Mouse (Mus musculus): ENCODE data around the gene Cdk17.

Gene Cdk17

DNA sequence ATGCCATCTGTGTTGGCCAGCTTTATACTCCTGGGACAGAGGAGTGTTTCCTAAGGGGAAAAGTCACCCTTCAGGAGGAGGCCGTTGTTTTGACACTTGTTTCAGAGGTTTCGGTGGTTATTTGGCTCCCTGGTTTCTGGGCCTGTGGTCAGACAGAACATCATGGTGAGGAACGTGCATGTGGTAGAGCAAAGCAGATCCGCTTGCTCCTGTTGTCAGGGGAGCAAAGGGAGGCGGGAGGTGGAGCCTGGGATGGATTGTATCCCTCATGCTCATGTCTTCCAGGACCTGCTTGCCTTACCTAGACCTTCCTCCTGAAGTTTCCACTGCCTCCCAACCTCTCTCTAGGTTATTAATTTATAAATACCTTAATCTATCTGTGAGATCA, 5.7 kb downstream of the Cdk17 start:
- peak; percentile 39 to 45 for DNase-seq (ENCODE audit: low read depth in 2 of 2, low spot score in 2 of 2)

DNA sequence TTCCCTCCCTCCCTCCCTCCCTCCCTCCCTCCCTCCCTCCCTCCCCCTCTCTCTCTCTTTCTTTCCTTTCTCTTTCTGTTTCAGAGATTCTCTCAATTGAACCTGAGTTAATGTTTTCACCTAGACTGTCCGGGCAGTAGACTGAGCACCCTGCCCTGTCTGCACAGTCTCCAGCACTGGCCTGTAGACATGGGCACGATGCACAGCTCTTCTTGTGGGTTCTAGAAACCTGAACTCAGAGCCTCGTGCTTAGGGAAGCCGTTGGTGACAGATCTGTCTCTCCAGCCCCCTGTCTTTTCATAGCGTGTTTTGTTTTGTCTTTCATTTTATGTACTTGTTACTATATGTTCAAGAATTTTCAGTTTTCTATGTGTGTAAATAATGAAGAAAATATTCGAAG, 6.6 kb downstream of the Cdk17 start:
- no peak for DNase-seq (ENCODE audit: low read depth in 2 of 2, low spot score in 2 of 2)

DNA sequence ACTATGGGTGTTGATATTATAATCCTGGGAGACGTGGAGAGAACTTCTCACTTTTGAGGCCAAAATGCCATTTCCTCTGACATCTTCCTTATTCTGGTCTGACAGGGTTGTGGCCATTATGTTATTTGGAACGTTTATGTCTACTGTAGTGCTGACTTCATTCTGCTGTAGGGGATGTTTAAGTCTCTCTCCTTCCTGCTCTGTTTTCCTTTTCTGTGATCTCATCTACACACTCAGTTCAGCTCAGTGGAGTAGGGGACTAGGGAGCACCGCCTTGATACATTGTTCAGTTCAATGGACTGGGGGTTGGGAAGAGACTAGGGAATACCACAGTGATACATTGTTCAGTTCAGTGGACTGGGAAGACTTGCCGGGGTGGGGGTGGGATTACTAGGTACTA, 7.4 kb downstream of the Cdk17 start:
- DNase-seq (ENCODE audit: low read depth in 2 of 2, low spot score in 2 of 2): no peak

DNA sequence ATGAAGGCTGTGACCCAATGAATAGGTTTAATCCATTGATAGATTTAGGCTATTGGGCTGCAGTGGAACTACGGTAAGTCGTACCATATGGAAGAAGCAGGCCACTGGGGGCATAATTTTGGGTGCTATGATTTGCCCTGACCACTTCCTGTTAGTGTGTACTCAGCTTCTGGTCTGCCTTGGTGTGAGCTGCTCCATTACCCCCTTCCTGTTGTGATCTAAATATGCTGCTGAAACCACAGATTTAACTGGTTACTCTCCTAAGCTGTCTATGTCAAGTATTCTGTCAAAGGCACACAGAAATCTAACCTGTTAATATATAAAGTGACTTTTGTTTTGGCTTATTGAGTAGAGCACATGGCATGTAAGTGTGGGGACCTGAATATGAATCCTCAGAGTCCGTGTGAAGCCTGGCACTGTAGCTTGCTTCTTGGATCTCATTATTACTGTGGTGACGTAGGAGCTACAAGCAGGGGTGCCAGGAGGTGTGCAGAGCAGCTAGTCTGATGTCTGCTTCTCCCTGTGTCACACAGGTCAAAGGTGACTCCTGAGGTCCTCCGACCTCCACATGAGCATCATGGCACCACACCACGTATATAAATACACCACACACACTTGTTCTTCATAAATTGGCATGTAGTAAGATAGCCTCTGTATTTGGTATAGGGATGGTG, 10.6 kb downstream of the Cdk17 start:
- peak; percentile 65 to 77 for DNase-seq (ENCODE audit: low read depth in 2 of 2, low spot score in 2 of 2)

DNA sequence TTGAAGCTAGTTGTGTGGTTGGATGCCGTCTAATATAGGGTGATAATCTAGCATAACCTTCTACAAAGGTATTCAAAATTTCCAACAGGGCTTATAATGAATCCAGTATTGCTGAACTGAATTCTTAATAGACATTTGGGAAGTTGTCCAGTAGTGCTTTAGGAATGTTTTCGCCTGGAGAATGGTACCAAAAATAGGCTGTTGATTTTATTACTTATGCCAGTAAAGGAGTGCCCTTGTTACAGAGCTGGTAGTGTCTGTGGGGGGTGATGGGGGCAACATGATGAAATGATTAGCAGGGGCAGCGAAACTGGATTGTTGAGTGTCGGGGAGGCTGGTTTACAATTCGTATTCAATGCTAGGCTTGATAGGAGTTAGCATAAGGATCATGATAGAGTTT, 16.8 kb downstream of the Cdk17 start:
- no peak for DNase-seq (ENCODE audit: low read depth in 2 of 2, low spot score in 2 of 2)

DNA sequence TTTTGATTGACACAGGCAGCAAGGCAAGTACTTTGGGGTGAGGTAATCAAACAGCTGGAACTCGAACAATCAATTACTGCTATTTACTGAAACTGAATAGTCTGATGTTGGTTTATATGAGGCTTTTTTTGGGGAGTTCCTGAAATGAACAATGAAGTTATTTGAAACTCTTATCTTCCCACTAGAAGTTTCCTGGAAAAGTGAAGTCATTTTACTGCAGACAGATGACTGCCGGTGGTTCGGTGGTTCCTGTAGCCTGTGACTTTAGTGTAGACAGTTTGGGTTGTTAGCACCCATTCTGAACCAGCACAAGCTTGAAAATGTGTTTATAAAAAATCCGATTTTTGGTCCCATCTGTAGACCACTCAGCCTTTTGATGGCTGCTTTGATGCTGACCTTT, 17.2 kb downstream of the Cdk17 start:
- no peak for DNase-seq (ENCODE audit: low read depth in 2 of 2, low spot score in 2 of 2)

DNA sequence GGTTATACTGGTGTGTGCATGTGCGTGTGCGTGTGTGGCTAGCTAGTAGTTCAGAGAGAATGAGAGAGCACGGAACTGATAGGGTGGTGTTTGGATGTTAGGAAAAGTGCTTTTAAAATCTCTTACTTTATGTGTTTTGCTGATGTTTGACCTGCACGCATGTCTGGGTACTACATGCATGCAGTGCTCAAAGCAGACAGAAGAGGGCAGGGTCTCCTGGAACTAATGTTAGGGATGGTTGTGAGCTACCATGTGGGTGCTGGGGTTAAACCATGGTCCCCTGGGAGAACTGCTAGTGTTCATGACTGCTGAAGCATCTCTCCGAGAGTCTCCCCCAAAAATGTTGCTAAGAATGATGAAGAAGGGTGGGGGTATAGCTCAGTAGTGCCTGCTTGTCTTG, 18.0 kb downstream of the Cdk17 start:
- no peak for DNase-seq (ENCODE audit: low read depth in 2 of 2, low spot score in 2 of 2)

DNA sequence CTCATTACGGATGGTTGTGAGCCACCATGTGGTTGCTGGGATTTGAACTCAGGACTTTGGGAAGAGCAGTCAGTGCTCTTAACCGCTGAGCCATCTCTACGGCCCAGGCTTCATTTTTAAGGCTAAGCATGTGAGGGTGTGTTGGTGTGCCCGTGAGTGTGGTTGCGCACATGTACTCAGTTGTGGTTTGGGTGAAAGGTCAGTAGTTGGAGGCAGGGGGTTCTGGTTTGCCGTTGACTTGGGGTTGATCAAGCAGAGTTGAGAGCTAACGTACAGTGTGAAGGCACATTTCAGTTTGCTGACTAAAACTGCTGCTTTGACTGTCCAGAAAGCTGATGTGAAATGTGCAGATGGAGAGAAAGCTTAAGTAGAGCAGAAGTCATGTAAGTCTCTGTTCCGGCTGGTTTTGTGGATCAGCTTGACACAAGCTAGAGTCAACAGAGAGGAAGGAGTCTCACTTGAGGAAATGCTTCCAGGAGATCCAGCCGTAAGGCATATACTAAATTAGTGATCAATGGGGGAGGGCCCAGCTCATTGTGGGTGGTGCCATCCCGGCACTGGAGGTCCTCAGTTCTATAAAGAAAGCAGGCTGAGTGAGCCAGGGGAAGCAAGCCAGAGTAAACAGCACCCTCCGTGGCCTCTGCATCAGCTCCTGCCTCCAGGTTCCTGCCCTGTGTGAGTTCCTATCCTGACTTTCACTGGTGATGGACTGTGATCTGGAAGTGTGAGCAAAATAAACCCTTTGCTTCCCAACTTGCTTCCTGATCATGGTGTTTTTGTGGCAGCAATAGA, 19.2 kb downstream of the Cdk17 start:
- no peak for DNase-seq (ENCODE audit: low read depth in 2 of 2, low spot score in 2 of 2)

DNA sequence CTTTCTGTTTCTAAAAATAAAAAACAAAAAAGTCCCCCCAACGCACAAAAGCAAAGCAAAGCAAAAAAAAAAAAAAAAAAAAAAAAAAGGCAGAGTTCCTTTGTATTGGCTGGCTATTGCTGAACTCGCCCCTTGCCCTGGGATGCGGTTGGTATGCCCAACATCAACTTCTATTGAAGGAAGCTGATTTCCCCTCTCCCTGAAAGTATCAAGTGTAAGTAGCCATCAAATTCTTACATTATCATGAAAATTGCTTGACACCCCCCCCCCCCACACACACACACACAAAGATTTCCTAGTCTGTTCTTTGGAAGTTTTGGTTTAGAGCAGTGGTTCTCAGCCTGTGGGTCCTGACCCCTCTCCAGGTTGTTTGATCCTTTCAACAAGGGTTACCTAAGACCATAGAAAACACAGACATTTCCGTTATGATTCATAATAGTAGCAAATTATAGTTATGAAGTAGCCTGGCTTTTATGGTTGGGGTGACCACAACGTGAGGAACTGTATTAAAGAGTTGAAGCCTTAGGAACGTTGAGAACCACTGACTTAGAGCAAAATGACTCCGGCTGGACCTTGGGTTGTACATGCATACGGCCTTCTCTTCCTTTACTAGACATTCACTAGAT, 23.8 kb downstream of the Cdk17 start:
- no peak for DNase-seq (ENCODE audit: low read depth in 2 of 2, low spot score in 2 of 2)

DNA sequence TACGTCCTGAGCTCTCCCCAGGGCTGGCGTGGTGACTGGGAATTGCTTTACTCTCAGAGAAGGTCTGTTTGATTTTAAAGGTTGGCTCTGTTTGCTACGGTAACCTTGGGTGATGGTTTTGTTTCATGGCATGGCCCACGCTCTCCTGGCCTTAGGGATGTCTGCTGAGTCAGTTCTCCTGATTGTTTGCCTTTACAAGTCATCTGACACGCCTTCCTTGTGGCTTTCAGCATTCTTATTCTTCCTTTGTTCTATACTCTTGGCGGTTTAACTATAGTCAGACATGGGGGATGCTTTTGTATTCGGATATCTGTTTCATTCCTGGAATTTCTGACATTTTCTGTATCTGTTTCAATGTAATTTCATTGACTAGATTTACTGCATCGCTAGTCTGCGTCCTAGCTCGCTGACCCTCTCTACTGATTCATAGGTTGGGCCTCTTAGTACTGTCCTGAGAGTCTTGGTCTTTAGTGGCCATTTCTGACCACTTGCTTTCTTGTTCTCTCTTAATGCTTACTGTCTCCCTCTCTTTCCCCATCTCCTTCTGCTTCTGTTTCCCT, 27.8 kb downstream of the Cdk17 start:
- no peak for DNase-seq (ENCODE audit: low read depth in 2 of 2, low spot score in 2 of 2)

DNA sequence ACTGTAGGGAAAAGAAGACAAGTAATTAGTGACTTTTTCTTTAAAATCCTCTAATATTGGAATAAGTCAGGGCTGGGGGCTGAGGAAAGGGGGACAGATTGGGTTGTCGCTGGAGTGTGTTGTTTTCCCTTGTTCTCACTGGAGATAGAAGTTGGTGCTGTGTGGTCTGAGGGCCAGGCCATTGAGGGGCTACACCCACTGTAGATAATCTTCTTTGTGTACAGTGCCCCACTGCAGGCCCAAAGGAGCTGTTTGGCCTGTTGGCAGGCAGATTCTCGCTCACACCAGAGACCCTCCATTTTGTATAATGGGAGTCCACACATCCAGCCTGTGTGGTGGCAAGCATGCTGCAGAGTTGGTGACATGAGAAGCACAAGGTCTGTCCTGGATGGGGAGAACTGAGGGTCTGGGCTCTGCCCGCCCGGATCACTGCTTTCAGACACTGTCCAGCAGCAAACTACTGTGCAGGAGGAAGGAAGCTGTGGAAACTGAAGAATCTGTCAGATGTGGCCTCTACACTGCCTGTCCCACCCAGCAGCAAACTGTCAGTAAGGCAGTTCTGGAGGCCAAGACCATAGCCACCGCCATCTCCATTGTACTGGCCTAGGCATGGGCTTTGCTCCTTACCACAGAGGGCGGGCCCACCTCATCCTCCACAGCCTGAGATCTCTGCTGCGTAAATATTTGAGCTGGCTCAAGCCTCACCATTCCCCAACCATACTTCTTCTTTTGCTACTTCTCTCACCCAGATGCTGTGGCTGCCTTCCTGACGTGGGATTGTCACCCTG, 30.0 kb downstream of the Cdk17 start:
- DNase-seq (ENCODE audit: low read depth in 2 of 2, low spot score in 2 of 2): no peak

DNA sequence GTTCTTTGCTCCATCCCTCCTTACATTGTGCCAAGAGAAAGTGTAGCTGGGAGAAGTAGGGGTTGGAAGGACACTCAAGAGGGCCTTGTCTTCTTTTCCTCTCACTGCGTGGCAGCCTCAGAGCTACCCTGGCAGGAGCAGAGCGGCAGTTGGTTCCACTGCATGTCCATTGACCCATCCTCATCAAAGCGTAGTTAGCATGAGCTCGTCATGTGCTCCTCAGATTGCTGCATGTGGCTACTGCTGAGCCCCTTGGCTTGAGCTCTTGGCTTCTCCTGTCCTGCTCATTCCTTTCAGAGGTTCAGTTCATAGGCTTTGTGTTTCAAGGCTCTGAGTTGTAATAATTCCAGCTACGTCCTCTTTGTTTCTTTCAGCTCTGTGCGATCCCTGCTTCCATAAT, 36.4 kb downstream of the Cdk17 start:
- no peak for DNase-seq (ENCODE audit: low read depth in 2 of 2, low spot score in 2 of 2)

DNA sequence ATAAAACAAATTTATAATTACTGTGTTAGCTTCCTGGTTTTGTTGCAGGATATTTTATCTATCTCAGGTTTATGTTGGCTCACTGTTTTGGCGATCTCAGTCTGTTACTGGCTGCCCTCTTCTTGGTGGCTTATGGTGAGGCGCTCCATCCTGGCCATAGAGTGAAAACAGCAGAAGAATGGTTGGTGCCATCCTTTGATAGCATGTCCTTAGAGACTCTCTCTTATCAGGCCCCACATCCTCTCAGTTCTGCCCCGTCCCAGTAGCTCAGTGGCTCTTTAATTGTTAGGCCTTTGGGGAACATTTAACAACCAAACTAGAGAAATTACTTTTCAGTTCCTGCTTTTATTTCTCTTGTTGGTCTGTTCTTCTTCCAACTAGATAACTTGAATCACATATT, 38.3 kb downstream of the Cdk17 start:
- DNase-seq (ENCODE audit: low read depth in 2 of 2, low spot score in 2 of 2): no peak

DNA sequence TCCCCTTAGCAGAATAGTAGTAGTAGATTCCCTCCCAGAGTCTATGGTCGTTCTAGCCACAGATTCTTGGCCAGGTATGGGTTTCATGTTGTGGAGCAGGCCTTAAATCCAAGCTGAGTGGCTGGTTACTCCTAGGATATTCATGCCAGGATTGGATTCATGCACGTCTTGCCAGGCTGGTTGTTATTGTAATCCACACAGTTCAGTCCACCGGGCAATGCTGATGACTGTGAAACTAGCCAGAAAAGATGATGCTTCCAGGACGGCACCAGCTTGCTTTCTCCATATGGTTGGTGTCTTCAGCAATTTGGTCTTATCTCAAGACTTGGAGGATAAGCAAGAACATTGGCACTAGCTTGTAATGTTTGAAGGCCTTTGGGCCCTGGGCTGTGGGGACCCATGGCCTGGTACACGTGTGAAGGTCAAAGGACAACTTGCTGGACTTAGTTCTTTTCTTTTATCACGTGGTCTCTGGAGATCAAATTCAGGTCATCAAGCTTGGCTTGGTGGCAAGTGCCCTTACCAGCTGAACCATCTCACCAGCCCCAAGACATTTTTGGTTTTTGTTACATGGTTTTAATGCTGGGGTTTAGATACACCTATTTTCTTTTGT, 41.3 kb downstream of the Cdk17 start:
- no peak for DNase-seq (ENCODE audit: low read depth in 2 of 2, low spot score in 2 of 2)

DNA sequence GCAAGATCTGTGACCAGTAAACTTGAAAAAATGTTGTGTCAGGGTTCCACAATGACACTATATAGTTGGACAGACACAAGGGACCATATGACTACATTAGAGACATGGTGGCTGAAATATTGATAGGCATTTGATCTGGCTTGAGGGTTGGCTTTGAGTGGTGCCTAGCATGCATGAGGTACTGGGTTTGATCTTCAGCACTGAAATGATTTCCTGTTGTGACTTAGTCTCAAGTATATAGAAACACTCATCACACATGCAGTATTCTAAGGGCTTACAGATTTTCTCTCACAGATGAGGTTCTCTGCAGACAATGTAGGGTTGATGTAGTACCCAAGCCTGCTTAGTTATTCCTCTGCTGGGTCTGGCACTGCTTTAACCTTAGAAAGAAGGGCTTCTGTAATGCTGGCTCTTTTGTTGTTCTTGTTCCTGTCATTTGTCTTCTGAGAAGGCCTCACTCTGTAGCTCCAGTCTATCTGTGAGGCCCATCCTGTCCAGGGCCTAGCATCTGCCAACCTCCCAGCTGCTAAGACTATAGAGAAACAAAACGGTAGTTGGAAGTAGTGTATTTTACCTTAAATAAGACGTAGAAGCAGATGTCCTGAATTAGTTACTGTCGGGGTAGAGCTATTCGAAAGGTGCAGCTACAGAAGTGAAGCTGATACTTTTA, 44.7 kb downstream of the Cdk17 start:
- no peak for DNase-seq (ENCODE audit: low read depth in 2 of 2, low spot score in 2 of 2)

DNA sequence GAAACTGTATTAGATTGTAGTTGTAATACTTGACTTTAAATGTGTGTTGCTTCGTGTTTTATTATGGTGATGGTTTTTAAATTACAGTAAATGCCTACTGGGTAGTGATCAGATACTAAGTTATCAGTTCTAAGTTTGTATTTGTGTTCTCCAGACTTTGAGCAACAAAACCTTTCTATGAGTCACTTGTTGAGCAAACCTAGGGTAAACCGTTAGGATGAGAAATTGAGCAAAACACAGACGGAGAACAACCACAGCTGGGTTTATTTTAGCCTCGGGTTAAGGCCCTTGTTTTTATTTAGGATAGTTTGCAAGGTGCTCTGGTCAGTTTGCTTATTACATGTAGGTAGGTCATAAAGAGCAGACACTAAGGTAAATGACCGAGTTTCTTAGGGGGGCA, 46.5 kb downstream of the Cdk17 start:
- no peak for DNase-seq (ENCODE audit: low read depth in 2 of 2, low spot score in 2 of 2)

DNA sequence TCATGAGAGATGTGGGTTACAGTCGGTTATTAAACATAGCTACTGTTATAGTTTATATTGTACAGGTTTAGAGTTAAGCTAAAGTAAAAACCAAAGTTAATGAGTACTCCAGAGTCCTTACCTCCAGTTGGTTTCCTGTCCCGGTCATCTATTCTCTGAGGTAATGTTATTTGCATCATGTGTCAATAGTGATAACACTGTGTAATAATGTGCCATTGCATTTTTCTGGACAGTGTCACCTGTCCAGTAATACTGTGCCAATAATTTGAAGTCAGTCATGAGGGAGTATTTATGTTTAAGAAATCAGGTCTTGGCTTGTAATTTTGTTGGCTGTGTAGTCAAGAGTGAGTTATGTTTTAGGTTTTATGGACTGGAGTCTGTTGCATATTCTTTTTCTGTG, 52.0 kb downstream of the Cdk17 start:
- DNase-seq (ENCODE audit: low read depth in 2 of 2, low spot score in 2 of 2): no peak

DNA sequence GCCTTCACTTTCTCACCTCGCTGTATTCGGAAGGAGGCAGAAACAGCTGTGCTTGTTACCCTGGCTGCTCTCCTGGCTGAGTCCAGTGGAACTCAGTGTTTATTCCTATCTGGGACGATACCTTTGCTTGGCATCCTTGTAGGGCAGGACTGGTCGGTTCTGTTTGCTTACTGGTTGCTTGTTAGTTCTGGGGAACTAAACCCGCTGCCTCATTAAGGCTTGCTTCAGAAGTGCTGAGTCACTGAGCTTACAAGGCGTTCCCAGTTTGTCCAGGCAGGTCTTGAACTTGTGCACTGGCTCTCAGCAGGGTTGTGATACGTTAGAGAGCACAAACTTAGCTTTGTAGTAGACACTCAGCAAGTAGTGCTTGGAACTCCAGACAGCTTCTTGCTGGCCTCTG, 52.7 kb downstream of the Cdk17 start:
- DNase-seq (ENCODE audit: low read depth in 2 of 2, low spot score in 2 of 2): no peak

DNA sequence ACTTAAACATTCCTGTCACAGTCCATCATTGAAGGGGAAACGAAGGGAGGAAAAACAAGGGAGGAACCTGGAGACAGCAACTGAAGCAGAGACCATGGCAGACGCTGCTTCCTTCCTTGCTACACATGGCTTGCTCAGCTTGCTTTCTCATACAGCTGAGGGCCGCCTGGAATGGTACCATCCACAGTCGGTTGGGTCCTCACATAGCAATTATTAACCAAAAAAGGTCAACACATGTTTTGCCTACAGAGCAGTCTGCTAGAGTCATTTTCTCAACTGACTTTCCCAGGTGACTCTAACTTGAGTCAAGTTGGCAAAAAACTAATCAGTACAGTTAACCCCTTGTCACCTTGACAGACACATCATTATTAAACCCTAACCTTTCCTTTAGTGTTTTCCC, 53.6 kb downstream of the Cdk17 start:
- DNase-seq (ENCODE audit: low read depth in 2 of 2, low spot score in 2 of 2): no peak

DNA sequence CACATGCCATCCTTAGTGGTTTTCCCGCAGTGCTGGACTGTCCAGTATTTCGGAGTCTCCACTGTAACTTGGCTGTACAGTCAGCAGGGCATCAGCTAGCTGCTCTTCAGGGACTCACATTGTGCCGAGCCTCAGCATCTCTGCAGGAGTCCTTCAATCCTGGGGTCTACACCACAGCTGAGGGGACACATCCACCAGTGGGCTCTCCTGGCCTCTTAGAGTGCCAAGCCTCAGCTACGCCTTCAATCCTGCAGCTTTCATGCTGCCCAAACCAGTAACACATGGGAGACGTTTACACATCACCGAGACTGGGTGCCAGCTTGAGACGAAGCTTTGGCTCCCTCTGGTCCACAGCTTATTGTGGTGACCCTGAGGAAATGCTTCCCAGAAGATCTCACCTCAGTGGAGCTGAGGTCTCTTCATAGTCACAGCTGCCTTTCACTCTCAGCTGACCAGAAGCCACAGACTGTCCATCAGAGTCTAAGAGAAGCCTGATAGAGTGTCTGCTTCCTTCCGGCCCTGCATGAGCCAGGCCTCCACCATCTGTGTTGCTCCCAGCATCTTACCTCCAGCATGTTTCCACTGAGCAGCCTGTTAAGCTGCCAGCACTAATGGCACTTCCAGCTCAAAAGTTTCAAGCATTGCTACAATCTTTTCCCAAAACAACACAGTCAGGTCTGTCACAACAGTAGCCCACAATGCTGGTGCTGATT, 54.5 kb downstream of the Cdk17 start:
- DNase-seq (ENCODE audit: low read depth in 2 of 2, low spot score in 2 of 2): no peak
